Mouse (Mus musculus) embryonic fibroblast, embryonic 13.5 days (primary cell): ENCODE measurements around the gene Fam69b.

Source experiments
- CTCF ChIP-seq: IDR thresholded peaks from 2 replicates; pipeline ENCODE4 v1.5.1; 2011; ENCODE audit warnings: mild to moderate bottlenecking, control low read depth, low read length, moderate library complexity, borderline replicate concordance; ENCODE audit not compliant: insufficient read depth
- POLR2A ChIP-seq: IDR thresholded peaks from 2 replicates; pipeline ENCODE4 v1.6.1; 2011; ENCODE audit warnings: low read depth, mild to moderate bottlenecking, control low read depth, low read length, moderate library complexity

DNA sequence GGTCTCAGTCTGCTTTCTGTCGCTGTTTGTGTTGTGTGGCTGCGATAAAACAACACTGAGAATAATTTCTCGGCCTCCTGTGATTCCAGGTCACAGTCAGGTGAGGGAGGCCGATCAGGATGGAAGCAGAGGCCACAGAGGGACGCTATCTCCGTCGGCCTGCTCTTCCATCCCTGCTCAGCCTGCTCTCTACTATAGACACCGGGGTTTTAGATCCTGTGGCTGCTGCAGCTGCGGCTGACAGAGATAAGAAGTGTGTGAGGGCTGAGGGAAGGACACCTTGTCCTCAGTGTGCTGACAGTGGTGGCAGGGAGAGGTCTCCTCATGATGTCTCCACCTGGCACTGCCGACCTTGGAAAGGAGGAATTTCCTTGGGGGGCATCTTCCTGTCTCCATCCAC, 34.9 kb downstream of the Fam69b start:
- TF ChIP-seq POLR2A: no peak
- no peak for TF ChIP-seq CTCF
